Mouse (Mus musculus) MEL (cell line): ENCODE measurements at regions not wholly inside any gene's neighbourhood (a gene's known extent, or its start where the extent isn't known, plus 50 kb on each side); places are given as distances from the start of the nearest gene placed in this dataset.

Source experiments
- BHLHE40 ChIP-seq: IDR thresholded peaks from 2 replicates; pipeline ENCODE4 v1.6.1; 2012; ENCODE audit warnings: low read depth, mild to moderate bottlenecking, inconsistent platforms, low read length, improper control_type of control experiment, borderline replicate concordance
- CTCF ChIP-seq, 3 experiments: IDR thresholded peaks in 2 of 3; conservative IDR thresholded peaks in 1 of 3; 2 replicates each; pipeline ENCODE4 v1.5.1; 2011 to 2012; ENCODE audit warnings: low read length in 3 of 3, low read depth in 2 of 3, mild to moderate bottlenecking in 2 of 3, improper control_type of control experiment in 1 of 3, inconsistent platforms in 1 of 3, mixed read lengths in 1 of 3, moderate library complexity in 1 of 3; ENCODE audit not compliant: control insufficient read depth in 1 of 3, insufficient read depth in 1 of 3, poor library complexity in 1 of 3, severe bottlenecking in 1 of 3
- ELF1 ChIP-seq: IDR thresholded peaks from 2 replicates; pipeline ENCODE4 v1.6.1; 2014; ENCODE audit warnings: low read depth, mild to moderate bottlenecking, inconsistent platforms, low read length, improper control_type of control experiment, moderate library complexity
- EP300 ChIP-seq, 2 experiments: IDR thresholded peaks; 2 replicates each; pipeline ENCODE4 v1.6.1; 2011; ENCODE audit warnings: improper control_type of control experiment in 2 of 2, low read length in 2 of 2, low read depth in 1 of 2, mild to moderate bottlenecking in 1 of 2
- GATA1 ChIP-seq: IDR thresholded peaks from 2 replicates; pipeline ENCODE4 v1.6.1; 2011; ENCODE audit warnings: low read depth, low read length, improper control_type of control experiment
- JUND ChIP-seq: IDR thresholded peaks from 2 replicates; pipeline ENCODE4 v1.6.1; 2011; ENCODE audit warnings: low read depth, mild to moderate bottlenecking, improper control_type of control experiment, low read length
- MAFK ChIP-seq: IDR thresholded peaks from 2 replicates; pipeline ENCODE4 v1.6.1; 2011; ENCODE audit warnings: low read depth, mild to moderate bottlenecking, low read length, improper control_type of control experiment, borderline replicate concordance
- MAX ChIP-seq: IDR thresholded peaks from 2 replicates; pipeline ENCODE4 v1.6.1; 2011; ENCODE audit warnings: low read length, improper control_type of control experiment
- MYB ChIP-seq: IDR thresholded peaks from 2 replicates; pipeline ENCODE4 v1.6.1; 2011; ENCODE audit warnings: mild to moderate bottlenecking, low read depth, low read length, improper control_type of control experiment
- MYC ChIP-seq: IDR thresholded peaks from 2 replicates; pipeline ENCODE4 v1.6.1; 2011; ENCODE audit warnings: low read depth, mild to moderate bottlenecking, low read length, improper control_type of control experiment, moderate library complexity
- POLR2A ChIP-seq, 2 experiments: IDR thresholded peaks; 2 replicates each; pipeline ENCODE4 v1.6.1; 2011 to 2012; ENCODE audit warnings: low read length in 2 of 2, mild to moderate bottlenecking in 2 of 2, control low read depth in 1 of 2, improper control_type of control experiment in 1 of 2, low read depth in 1 of 2, moderate library complexity in 1 of 2; ENCODE audit not compliant: control insufficient read depth in 1 of 2, insufficient read depth in 1 of 2, poor library complexity in 1 of 2
- POLR2AphosphoS2 ChIP-seq: IDR thresholded peaks from 2 replicates; pipeline ENCODE4 v1.6.1; 2011; ENCODE audit warnings: low read length, improper control_type of control experiment
- TBP ChIP-seq: IDR thresholded peaks from 2 replicates; pipeline ENCODE4 v1.8.0; 2011; ENCODE audit warnings: low read depth, low read length, improper control_type of control experiment
- ZMIZ1 ChIP-seq: IDR thresholded peaks from 2 replicates; pipeline ENCODE4 v1.6.1; 2012; ENCODE audit warnings: low read depth, mild to moderate bottlenecking, inconsistent platforms, low read length, improper control_type of control experiment, moderate library complexity

- TF ChIP-seq POLR2A (IDR thresholded peaks at IDR 0.05; ENCODE audit: control insufficient read depth in 1 of 2, insufficient read depth in 1 of 2, low read depth in 1 of 2, low read length in 2 of 2, poor library complexity in 1 of 2): no peak
- TF ChIP-seq MYB: no peak
- TF ChIP-seq POLR2AphosphoS2: no peak
- TF ChIP-seq CTCF (IDR thresholded peaks at IDR 0.05 in 2 of 3, conservative IDR thresholded peaks at IDR 0.05 in 1 of 3; ENCODE audit: control insufficient read depth in 1 of 3, insufficient read depth in 1 of 3, low read depth in 2 of 3, low read length in 3 of 3, poor library complexity in 1 of 3, severe bottlenecking in 1 of 3): no peak
- TF ChIP-seq EP300 (IDR thresholded peaks at IDR 0.05; ENCODE audit: low read depth in 1 of 2, low read length in 2 of 2): no peak
- TF ChIP-seq MAX: no peak
- no peak for TF ChIP-seq TBP
- TF ChIP-seq JUND: no peak
- TF ChIP-seq BHLHE40: no peak
- no peak for TF ChIP-seq GATA1
- TF ChIP-seq ELF1: no peak
- no peak for TF ChIP-seq MYC
- no peak for TF ChIP-seq MAFK
- no peak for TF ChIP-seq ZMIZ1
Observed at GRCm38 (mm10) chr14:39944708-39945107, 471.8 kb upstream of the Nrg3 start.
